Mouse (Mus musculus) cerebellum, adult 2 months (tissue): Measurements from ENCODE around the gene Crtam. TPM values are rescaled to one million over a fixed set of nuclear protein-coding genes. Genes with fewer than 3 reads are reported as not detected.

Experiments used
- DNase-seq, 2 experiments: peaks; one replicate each; pipeline ENCODE4 v3.0.0; 2021
- H3K27ac ChIP-seq: fragments of 200-500 bp; 2 replicates; pipeline ENCODE4 v1.5.1; 2012; ENCODE audit warnings: low read length, control low read depth, inconsistent platforms; ENCODE audit not compliant: insufficient read depth
- H3K27me3 ChIP-seq: fragments of 200-500 bp; 2 replicates; pipeline ENCODE4 v1.6.1; 2012; ENCODE audit warnings: inconsistent platforms, mild to moderate bottlenecking, low read length, moderate library complexity; ENCODE audit not compliant: control insufficient read depth, insufficient read depth
- H3K4me1 ChIP-seq: fragments of 200-500 bp; 2 replicates; pipeline ENCODE4 v1.6.1; 2011; ENCODE audit warnings: low read length; ENCODE audit not compliant: control insufficient read depth, insufficient read depth
- H3K4me3 ChIP-seq: fragments of 200-500 bp; replicated peaks from 2 replicates; pipeline ENCODE3; 2011; ENCODE audit warnings: mild to moderate bottlenecking, low read depth, low read length, control low read depth; ENCODE audit not compliant: insufficient read depth
- CTCF ChIP-seq: fragments of 200-500 bp; IDR thresholded peaks from 2 replicates; pipeline ENCODE4 v1.5.1; 2011; ENCODE audit warnings: low read depth, mild to moderate bottlenecking, control low read depth, low read length, moderate library complexity, borderline replicate concordance; ENCODE audit not compliant: insufficient read depth
- POLR2A ChIP-seq: fragments of 200-500 bp; IDR thresholded peaks from 2 replicates; pipeline ENCODE4 v1.6.1; 2011; ENCODE audit warnings: low read length, control low read depth, borderline replicate concordance; ENCODE audit not compliant: insufficient read depth
- WGBS: fragments of 180-500 bp; shearing (Covaris S2); methylation state at CpG from one replicate; pipeline ENCODE4 v1.1.7; 2018; 5-methylcytosine and 5-hydroxymethylcytosine counted together
- polyA plus RNA-seq: library from polyadenylated mRNA; depleted of rRNA; stranded (reverse); fragments of >200 nt; gene quantifications from 2 replicates; pipeline ENCODE4 v1.2.3, GENCODE M21; 2012; rRNA removed

Gene Crtam
- polyA plus RNA-seq, 1 experiment = 26.4 TPM

- no peak for TF ChIP-seq CTCF
- TF ChIP-seq POLR2A = no peak
- 89% methylated on average over 17 of the region's 17 CpGs for WGBS
- no peak for DNase-seq
- Histone ChIP-seq H3K4me3 (no peak overlapping the region), H3K27ac (no peak overlapping the region), H3K27me3 (no peaks in the 10 kb centered on the region; the same call in 1 of the 2 replicates), H3K4me1 (no peaks in the 10 kb centered on the region)
Measured at GRCm38 (mm10) chr9:40927351-40927980, 77.0 kb downstream of the Crtam start.

Other genes starting within 250 kb of the Crtam start
- 2,645 and 2,703 TPM in 2 replicates for gene Hspa8, start 203.6 kb downstream of the Crtam start, polyA plus RNA-seq
- gene Bsx, start 130.5 kb downstream of the Crtam start, polyA plus RNA-seq = 0.03 and 0.08 TPM in 2 replicates
- 0.51 and 0.87 TPM in 2 replicates for gene Jhy, start 40.5 kb downstream of the Crtam start, polyA plus RNA-seq
- 39.3 and 48.8 TPM in 2 replicates for gene Ubash3b, start 157.1 kb upstream of the Crtam start, polyA plus RNA-seq